Mouse (Mus musculus): Measurements from ENCODE around the gene Notum.

Notum gene

GRCm38 (mm10) chr11:120673594-120674122, 12.7 kb upstream of the Notum start:
- DNase-seq = no peak

- DNase-seq = peak; percentile 92
Observed at GRCm38 (mm10) chr11:120672687-120673593, 12.0 kb upstream of the Notum start, which contains the start of gene Aspscr1. Gene Aspscr1, plus strand, starts transcription at chr11:120672973.

GRCm38 (mm10) chr11:120666617-120667016, 5.6 kb upstream of the Notum start:
- DNase-seq = no peak

GRCm38 (mm10) chr11:120665406-120665805, 4.4 kb upstream of the Notum start:
- no peak for DNase-seq

- no peak for DNase-seq
Observed at GRCm38 (mm10) chr11:120663714-120664113, 2.7 kb upstream of the Notum start.

GRCm38 (mm10) chr11:120662759-120663158, 1.8 kb upstream of the Notum start:
- DNase-seq = no peak

DNA sequence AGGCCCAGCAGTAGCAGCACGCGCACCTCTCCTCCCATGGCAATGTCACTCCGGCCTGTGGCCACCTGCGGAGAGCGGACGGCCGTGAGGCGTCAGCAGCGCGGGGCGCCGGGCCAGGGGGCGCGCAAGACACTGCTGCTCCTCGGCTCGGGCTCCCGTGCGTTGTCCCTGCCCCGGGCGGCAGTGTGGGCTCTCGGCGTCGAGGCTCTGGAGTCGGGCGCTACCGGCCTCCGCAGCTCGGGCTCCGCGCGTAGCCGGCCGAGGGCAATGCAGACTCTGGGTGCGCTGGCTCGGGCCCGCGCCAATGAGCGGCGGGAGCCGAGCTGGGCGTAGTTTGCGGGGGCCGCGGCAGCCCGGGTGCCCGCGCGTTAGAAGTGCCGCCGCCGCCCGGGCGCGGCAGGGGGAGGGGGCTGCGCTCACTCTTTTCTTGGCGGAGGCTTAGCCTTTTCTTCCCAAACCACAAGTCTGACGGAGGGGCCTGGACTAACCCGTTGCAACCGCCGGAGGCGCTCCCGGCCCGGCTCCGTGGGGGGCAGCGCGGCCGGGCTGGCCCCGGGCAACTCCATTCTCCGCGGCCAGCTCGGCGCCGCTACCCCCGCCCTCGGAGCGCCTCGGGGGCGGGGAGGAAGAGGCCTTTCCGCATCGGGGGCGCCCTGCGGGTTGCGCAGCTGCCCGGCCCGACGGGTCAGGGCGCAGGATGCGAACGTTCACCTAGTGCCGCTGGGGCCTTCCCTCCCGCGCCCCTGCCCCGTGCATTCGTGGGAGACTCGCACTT, 487 bp downstream of the Notum start:
- DNase-seq = peak; percentile 36

DNA sequence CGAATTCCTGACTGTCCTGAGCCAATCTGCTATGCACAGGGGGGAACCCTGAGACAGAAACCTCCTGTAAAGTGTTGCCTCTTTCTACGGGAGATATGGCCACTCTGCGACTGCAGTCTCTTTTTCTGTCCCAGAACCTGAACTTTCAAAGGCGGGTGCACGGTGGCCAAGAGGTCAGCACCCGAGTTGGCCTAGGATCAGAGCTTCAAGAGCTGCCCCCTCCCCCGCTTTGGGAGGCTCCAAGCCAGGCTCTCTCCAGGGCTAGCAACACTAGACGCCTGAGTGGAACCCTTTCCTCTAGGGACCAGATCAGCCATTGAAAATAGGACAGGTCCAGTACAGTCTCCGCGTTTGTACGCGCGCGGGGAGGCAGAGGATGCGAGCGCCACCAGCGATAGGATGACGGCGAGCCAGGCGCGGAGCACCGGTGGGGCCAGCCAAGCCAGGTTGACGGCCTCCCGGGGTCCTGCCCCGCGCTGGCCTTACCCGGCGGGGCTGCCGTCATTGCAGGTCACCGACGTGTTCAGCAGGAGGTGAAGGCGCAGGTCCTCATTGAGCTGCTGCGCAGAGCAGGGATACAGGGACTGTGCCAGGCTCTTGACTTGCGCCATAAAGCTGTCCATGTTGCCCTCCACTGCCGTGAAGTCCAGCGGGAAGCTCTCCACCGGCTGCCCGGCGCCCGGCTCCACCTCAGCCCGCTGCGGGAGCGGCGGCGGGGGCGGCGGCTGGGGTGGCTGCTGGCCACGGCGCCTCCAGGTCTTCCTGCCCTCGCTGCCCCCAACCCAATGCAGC, 1.3 kb downstream of the Notum start:
- DNase-seq = no peak

- DNase-seq = peak; percentile 77
Observed at GRCm38 (mm10) chr11:120658876-120659410, 2.0 kb downstream of the Notum start.

DNA sequence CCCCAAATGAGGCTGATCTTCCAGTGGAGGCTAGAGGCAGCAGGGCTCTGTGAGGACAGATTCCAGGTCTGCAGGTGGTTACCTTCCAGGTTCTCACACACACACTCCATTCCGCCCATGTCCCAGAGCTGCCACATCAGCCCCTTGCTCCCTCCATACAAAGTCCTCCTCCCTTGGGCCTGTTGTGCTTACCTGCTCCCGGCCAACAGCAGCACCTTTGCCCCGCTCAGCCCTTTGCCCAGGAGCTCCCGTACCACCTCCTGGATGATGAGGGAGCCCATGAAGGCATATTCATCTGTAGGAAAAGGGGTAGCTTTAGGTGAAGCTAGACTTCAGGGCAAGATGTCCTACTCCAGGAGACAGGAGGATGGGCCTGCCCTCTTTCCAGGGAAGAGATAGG, 3.7 kb downstream of the Notum start:
- no peak for DNase-seq

DNA sequence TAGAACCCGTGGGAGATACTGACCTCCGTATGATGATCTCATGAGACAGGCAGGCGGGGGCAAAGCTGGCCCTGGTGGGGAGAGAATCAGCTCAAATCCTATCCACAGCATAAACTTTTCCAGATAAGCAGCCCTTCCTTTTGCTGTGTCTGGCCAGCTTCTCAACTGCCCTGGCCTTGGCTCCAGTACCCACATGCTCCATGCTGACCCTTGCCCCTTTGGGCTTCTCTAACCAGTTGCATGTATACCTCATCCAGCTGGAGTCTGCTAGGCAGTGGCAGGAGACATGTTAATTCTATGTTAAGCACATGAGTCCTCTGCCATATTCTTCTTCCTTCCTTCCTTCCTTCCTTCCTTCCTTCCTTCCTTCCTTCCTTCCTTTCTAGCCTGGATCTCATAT, 6.2 kb downstream of the Notum start:
- no peak for DNase-seq

DNA sequence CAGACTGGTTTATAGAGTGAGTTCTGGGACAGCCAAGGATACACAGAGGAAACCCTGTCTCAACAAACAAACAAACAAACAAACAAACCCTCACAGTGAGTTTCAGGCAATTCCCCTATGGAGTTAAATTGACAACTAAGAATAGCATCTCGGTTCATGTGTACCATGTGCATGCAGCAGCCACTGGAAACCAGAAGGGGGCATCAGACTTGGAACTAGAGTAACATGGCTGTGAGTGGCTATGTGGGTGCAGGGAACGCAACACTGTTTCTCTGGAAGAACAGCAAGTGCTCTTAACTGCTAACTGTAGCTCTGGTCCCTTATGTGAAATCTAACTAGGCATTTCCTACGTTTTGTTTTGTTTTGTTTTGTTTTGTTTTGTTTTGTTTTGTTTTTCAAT, 9.1 kb downstream of the Notum start:
- no peak for DNase-seq

- DNase-seq = no peak
Observed at GRCm38 (mm10) chr11:120648001-120648476, 12.9 kb downstream of the Notum start, which contains the start of gene Myadml2. Gene Myadml2, minus strand, starts transcription at chr11:120648158.

DNA sequence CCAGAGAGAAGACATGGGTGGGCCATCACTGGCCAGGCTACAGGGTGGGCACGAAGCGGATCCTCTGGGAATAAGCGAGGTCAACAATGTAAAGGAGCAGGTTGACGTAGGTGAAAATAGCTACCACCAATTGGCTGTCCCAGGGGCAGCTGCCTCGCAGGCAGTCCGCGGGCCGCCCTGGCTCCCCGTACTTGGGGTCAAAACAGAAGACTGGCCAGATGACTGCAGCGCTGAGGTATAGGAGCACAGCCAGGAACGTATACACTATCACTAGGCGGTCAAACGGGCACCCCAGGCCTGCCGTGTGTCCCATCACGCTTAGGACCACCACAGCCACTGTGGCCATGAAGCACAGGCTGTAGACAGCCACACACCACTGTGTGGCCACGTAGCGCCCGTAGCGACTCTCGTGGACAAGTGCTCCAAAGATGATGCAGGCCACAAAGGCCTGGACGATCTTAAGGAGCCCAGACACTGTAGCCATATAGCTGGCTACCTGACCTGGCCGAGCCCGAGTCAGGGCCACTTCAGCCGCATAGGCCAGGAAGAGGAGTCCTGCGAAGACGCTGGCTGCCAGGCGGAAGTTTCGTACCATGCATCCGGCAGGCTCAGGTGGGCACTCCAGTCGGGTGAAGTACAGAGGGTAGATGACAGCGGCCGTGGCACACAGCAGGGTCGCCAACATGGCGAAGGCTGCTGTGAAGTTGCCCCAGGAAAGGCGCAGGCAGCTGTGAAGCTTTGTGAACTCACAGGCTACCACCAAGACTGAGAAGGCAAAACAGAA, 13.7 kb downstream of the Notum start:
- no peak for DNase-seq

- peak; percentile 89 for DNase-seq
Observed at GRCm38 (mm10) chr11:120643601-120643987, 17.4 kb downstream of the Notum start, which contains the start of gene Pycr1. Gene Pycr1, minus strand, starts transcription at chr11:120643769.

DNA sequence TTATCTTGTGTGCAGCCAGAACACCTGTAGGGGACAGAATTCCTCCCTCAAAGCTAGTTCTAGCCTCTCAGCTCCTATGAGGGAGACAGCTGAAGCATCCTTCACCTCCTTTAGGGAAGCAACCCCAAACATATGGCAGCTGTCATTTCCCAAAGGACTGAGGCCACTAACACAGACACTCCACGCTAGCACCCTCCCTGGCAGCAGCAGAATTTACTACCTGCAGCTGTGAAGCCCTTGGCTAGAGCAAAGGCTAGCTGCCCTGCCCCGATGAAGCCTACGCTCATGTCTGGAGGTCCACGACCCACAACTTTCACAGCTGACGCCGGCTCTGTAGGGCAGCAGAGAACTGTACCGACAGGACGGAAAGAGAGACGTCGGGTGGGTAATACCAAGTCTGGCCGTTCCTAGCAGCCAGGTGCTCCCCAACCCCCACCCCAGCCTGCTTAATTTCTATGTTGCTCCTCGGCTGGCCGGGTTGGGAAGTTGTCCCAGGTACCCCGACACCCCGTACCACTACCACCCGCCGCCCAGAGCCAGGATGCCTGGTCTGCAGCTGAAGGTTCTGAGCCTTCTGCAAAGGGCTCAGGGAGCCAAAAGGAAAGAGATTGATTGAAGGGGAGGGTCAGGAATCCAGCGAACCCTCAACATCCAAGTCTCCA, 17.9 kb downstream of the Notum start:
- DNase-seq = no peak

DNA sequence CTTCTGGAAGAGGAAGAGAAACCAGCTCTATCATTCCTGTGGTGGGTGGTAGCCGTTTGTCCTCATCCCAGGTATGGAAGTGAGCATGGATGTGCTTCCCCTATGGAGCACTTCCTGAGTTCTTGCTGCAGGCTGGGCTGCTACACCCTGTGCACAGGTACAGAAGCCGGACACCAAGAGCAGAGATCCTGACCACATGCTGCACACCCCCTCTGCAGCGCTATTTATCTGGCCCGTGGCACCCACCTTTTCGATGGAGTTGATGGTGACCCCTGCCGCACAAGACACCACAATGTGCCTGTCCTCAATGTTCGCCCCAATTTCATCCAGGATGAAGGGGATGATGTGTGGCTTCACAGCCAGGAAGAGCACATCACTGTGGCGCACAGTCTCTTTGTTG, 19.1 kb downstream of the Notum start:
- no peak for DNase-seq

GRCm38 (mm10) chr11:120641255-120641654, 19.7 kb downstream of the Notum start:
- no peak for DNase-seq

GRCm38 (mm10) chr11:120634810-120635209, 26.2 kb downstream of the Notum start:
- DNase-seq = no peak

GRCm38 (mm10) chr11:120633520-120634343, 27.2 kb downstream of the Notum start, which contains the start of gene Mafg:
Gene Mafg, minus strand, starts transcription at chr11:120633600.
- DNase-seq = peak; percentile 92

Data from right cerebral cortex, postnatal 4 days (tissue).